Mouse (Mus musculus) macrophage (primary cell): ENCODE measurements around the gene Eya4. TPM values are rescaled to one million over a fixed set of nuclear protein-coding genes. Genes with fewer than 3 reads are reported as not detected.

Experiments
- H3K27ac ChIP-seq: fragments of 350-480 bp; formaldehyde crosslinking; 2 replicates; pipeline ENCODE4 v1.9.0; 2021
- H3K36me3 ChIP-seq: fragments of 350-480 bp; formaldehyde crosslinking; 2 replicates; pipeline ENCODE4 v1.9.0; 2021; ENCODE audit errors: inconsistent target
- H3K4me3 ChIP-seq: fragments of 350-480 bp; formaldehyde crosslinking; 2 replicates; pipeline ENCODE4 v1.9.0; 2021; ENCODE audit errors: inconsistent target
- H3K79me2 ChIP-seq: fragments of 350-480 bp; formaldehyde crosslinking; 2 replicates; pipeline ENCODE4 v1.9.0; 2021; ENCODE audit errors: inconsistent target
- WGBS: methylation state at CpG from one replicate; pipeline ENCODE4 v1.1.7; 2026; ENCODE audit warnings: inconsistent platforms; ENCODE audit not compliant: missing documents; 5-methylcytosine and 5-hydroxymethylcytosine counted together
- polyA plus RNA-seq: library from polyadenylated mRNA; stranded (reverse); fragments of 250-400 nt; gene quantifications from 3 replicates; pipeline ENCODE4 v1.2.4, GENCODE M21; 2018; ENCODE audit warnings: inconsistent platforms

Gene Eya4
- polyA plus RNA-seq, 1 experiment from 2014 or later: 4.1 TPM

DNA sequence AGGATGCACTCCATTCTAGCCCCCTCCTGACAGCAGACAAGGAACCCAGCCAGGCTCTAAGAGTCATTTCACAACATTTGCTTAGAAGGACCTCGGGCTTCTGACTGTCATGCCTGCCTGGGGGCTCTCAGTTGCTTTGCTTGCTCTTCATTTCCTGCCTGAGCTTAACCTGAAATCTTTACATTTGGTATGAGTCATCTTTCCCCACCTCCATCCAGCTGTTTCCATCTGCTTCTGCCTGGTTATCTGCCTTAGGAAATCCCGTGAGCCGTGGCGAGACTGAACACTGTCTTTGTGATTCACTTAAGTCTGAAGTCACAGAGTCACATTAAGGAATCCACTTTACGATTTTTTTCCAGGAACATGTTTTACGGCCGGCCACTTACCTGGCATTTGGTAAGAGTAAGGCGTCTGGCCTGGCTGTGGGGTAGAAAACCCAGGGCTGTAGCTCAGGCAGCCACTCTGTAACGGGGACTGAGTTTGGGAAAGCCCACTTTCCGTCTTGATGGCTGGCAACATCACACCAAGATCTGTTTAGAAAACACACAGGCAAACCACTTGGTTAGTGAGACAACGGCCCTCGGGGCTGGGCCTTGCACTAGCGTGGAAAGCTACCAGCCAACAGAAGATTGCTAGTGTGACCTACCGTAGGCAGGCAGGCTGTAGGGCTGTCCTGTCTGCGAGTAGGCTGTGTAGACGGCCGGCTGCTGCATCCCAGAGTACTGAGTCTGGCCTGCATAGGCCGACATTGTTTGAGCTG lies 193.5 kb downstream of the Eya4 start:
- no peaks in the 10 kb centered on the region for H3K79me2 ChIP-seq
- H3K4me3 ChIP-seq: no peak overlapping the region
- H3K36me3 ChIP-seq: no peaks in the 10 kb centered on the region
- 88% methylated on average over 18 of the region's 18 CpGs for WGBS
- H3K27ac ChIP-seq: no peak overlapping the region

DNA sequence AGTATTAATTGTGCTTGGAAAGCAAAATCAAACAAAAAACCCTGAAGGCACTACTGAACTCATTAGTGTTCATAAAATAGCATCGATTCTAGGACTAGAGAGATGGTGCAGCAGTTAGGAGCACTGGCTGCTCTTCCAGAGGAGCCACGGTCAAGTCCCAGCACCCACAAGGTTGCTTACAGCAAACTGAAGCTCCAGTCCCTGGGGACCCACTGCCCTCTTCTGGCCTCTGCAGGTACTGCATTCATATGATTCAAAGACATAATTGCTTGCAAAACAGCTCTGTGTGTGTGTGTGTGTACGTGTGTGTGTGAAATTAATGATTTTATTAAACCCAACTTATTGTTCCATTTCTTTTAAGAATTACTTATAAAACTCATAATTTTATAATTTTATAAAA lies 200.2 kb downstream of the Eya4 start:
- no peaks in the 10 kb centered on the region for H3K36me3 ChIP-seq
- no peak overlapping the region for H3K27ac ChIP-seq
- no peaks in the 10 kb centered on the region for H3K79me2 ChIP-seq
- WGBS: 91% methylated on average over 3 of the region's 3 CpGs
- no peak overlapping the region for H3K4me3 ChIP-seq

DNA sequence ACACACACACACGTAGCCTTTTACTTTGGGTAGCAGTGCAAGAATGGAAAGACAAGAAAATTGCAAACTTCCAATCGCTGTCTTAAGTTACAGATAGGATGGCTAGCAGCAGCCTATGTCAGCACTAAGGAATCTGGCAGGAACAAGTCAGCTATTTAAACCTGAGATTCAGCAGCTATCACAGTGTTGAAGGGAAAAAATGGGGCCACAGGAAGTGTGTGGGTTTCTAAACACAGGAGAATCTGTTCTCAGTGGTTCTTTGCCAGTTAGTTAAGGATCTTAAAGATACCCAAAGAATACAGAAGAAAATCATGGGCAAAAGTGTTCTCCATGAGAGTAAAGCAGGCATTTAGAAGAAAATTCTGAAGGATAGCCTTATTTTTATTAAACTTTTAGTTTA lies 206.0 kb downstream of the Eya4 start:
- 90% methylated on average over 2 of the region's 2 CpGs for WGBS
- Histone ChIP-seq H3K79me2 (no peaks in the 10 kb centered on the region), H3K27ac (no peak overlapping the region), H3K36me3 (no peaks in the 10 kb centered on the region), H3K4me3 (no peak overlapping the region)

DNA sequence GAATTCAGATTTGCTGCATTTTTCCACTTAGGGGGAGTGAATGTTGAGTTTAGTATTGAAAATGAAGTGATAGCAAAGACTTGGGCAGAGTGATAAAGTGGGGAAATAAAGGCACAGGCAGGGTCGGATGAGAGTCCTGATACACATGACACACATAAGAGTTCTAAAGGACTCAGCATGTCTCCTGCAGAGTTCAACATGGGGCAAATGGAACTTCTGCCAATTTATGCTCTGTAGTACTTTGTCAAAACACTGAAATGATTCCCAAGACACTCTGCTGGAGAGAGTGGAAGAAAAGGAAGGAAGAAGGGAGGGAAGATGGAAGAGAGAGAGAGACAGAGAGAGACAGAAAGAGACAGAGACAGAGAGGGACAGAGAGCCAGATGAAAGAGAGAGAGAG lies 222.6 kb downstream of the Eya4 start:
- no peak overlapping the region for H3K4me3 ChIP-seq
- H3K36me3 ChIP-seq: no peaks in the 10 kb centered on the region
- H3K27ac ChIP-seq: no peak overlapping the region
- 88% methylated on average over 1 of the region's 1 CpGs for WGBS
- H3K79me2 ChIP-seq: no peaks in the 10 kb centered on the region

DNA sequence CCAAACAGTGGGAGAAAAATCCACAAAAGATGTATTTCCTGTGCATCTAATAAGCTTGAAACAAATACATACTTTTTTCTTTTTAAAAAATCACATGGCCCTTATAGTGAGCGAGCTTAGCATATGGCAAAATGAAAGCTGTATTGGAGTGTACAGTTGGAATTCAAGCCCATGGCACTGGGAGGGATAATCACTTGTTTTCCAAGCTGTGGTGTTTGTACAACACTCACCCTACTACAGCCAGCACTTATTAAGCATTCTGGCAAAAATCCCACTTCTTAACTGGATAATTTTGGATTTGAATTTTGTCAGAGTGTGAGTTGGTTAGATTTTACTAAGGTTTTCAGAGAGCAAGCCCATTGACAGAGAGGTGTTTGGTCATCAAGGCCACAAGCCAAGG lies 223.4 kb downstream of the Eya4 start:
- Histone ChIP-seq H3K36me3 (no peaks in the 10 kb centered on the region), H3K4me3 (no peak overlapping the region), H3K79me2 (no peaks in the 10 kb centered on the region), H3K27ac (no peak overlapping the region)
- WGBS: 67% methylated on average over 1 of the region's 1 CpGs

DNA sequence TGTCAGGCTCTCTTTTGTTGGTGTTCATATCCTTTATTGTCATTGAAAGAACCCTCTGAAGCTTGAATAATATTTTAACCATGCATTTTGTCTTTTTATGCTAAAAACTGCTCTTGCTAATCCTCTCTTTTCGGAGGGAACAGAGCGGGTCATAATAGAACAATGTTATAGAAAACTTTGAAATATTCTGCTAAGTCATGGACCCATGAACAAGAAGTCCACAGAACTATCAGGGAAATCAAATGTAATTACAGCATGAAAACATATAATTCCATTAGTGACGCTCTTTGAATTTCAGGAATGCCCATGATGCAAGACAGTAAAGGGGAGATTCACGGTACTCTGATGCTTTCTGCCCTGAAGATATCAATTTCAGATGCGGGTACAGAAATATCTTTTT lies 224.1 kb downstream of the Eya4 start:
- Histone ChIP-seq H3K4me3 (no peak overlapping the region), H3K79me2 (no peaks in the 10 kb centered on the region), H3K27ac (no peak overlapping the region), H3K36me3 (no peaks in the 10 kb centered on the region)
- 95% methylated on average over 5 of the region's 5 CpGs for WGBS

DNA sequence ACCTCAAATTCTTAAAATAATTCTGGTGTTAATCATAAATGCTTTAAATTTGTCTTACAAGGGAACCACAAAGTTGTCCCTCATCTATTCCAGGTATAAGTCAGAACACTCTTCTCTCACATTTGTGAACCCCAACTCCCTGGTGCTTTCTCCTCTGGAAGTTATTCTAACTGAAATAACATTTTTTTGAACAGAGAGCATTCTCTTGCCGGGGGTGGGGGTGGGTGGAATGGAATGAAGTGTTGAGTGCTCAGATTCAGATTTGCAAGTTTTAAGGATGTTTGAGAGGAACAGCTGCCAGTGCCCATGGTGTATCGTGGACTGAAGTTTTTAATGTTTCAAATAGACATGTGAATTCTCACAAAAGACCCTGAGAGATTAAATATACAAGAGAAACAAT lies 230.1 kb downstream of the Eya4 start:
- no peaks in the 10 kb centered on the region for H3K36me3 ChIP-seq
- no peak overlapping the region for H3K27ac ChIP-seq
- H3K4me3 ChIP-seq: no peak overlapping the region
- H3K79me2 ChIP-seq: no peaks in the 10 kb centered on the region
- WGBS: 90% methylated on average over 2 of the region's 2 CpGs

DNA sequence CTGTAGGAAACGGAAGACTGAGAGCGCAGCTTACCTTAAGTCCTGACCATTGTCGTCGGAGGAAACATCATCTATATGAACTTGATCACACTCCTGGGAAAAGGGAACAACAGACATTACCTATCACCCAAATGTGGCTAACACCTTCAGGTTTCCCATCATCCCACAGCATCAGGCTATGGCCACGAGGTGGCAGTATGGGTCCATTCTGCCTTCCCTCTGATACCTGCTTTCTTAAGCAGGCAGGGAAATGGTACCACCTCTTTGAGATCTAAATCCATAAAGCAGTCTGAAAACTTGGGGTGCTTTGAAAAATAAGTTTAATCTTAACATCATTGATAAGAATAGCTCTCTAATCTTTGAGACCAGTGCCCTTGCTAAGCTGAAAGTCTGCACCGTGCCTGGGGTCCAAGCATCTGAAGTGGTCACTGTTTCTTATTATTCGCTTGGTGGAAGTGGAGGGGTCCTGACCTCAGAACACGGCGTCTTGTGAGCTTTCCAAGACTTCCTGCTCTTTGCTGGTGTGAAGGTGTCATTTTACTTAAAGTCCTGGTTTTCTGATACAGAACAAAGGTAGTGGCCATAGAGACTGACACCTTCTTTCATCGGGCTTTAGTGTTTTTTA lies 233.7 kb downstream of the Eya4 start:
- Histone ChIP-seq H3K79me2 (no peaks in the 10 kb centered on the region), H3K4me3 (no peak overlapping the region), H3K36me3 (no peaks in the 10 kb centered on the region), H3K27ac (no peak overlapping the region)
- 47% methylated on average over 10 of the region's 10 CpGs for WGBS

DNA sequence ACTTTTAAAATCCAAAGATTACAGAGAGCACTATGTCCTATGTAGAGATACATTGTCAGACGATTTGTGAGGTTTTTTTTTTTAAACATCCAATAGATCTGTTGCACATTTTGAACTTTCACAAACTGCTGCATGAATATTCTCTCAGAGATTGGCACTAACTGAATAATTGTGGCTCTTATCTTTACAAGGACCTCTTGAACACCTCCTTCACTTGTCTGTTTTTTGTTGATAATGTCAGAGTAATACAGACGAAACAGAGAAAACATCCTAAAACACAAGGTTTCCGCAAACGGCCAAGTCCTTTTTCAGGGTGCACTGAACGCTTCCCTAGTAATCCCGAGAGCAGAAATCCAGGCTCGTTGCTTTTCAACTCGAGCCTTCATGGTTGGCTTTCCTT lies 234.5 kb downstream of the Eya4 start:
- Histone ChIP-seq H3K27ac (no peak overlapping the region), H3K36me3 (no peaks in the 10 kb centered on the region), H3K4me3 (no peak overlapping the region), H3K79me2 (no peaks in the 10 kb centered on the region)
- WGBS: 85% methylated on average over 8 of the region's 8 CpGs

DNA sequence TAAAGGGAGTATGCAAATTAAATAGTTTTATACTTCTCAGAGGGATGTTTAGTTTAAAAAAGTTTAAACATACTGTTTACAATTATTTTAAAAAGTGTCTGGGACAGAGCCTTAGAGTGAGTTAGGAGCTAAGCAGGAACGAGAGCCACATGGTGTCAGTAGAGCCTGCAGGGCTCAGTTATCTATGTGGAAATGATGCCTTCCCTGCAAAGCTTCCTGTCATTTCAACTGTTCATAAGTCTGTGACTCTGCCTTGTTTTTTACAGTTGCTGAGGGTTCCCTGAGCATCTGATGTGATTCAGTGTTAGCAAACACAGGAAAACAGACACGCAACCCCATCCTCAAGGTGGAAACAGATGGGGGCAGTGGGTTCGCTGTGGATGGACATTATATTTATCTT lies 235.3 kb downstream of the Eya4 start:
- Histone ChIP-seq H3K36me3 (no peaks in the 10 kb centered on the region), H3K4me3 (no peak overlapping the region), H3K27ac (no peak overlapping the region), H3K79me2 (no peaks in the 10 kb centered on the region)
- 60% methylated on average over 2 of the region's 3 CpGs for WGBS

DNA sequence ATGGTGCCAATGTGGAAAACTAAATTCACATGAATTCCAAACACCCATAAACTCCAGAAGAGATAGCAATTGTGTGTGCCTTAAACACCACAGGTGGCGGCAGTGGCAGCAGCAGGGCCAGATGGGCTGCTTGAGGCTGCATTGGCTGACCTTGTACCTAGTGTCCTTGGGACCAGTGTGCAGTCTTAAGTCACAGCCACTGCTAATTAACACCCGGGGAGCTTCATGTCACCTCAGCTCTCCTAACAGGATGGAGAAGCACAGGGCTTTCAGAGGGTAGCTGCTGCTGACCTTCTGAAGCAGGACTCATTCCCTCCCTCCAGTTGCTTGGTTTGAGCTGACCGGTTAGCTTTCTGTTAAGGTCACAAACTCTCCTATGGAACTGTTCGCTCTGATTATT lies 242.5 kb downstream of the Eya4 start:
- Histone ChIP-seq H3K79me2 (no peaks in the 10 kb centered on the region), H3K4me3 (no peak overlapping the region), H3K36me3 (no peaks in the 10 kb centered on the region), H3K27ac (no peak overlapping the region)
- 79% methylated on average over 4 of the region's 4 CpGs for WGBS

DNA sequence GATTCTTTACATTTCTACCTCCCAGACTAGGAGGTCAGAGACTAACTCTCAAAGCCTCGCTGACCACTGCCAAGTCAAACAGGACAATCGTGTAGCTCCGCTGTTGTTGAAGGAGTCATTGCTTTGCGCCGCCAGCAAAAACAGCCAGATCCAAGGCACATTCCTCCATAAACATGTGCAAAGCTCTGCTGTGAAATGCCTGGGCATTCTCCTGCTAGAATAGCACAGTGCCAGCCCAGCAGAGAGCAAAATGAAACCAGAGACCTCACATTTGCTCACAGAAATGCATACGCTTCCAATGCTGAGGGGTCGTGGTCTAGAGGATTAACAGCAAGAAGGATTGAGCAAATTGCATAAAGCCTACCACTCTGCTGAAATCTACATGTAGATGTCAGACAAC lies 258.1 kb downstream of the Eya4 start:
- no peaks in the 10 kb centered on the region for H3K79me2 ChIP-seq
- H3K4me3 ChIP-seq: no peak overlapping the region
- H3K27ac ChIP-seq: no peak overlapping the region
- H3K36me3 ChIP-seq: no peaks in the 10 kb centered on the region
- 92% methylated on average over 7 of the region's 7 CpGs for WGBS

DNA sequence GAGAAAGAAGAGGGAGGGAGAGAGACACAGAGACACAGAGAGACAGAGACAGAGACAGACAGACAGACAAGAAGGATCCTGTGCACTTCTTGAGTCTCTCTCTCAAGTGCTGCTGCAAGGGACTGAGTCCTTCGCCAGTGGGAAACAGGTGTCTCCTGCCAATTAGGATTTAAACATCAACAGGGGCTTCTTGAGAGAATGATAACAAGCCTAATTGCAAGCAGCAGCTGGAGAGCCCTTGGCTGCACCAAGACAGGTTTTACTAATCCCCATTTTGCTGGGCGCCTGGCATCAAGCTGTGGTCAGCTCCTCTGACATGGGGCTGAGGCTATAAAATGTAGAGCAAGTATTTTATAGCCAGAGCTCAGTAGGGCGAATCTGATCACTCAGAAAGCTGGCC lies 259.0 kb downstream of the Eya4 start:
- Histone ChIP-seq H3K79me2 (no peaks in the 10 kb centered on the region), H3K4me3 (no peak overlapping the region), H3K36me3 (no peaks in the 10 kb centered on the region), H3K27ac (no peak overlapping the region)
- 81% methylated on average over 3 of the region's 3 CpGs for WGBS

DNA sequence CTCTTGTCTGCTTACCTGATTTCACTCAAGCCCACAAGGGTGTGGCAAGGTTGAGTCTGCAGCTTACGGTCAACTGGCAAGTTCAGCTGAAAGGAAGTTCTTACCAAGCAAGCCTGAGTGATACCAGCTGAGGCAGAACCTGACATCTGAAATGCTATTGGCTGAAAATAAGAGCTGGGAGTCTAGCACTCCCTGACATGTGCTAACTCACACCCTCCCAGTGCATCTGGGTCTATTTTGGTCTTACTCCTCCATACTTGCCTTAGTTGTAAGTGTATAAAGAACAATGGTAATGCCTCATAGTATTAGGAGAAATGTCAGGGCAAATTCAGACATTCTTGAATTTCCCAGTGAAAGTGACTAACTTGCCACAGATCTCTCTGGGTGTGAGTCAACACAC lies 260.3 kb downstream of the Eya4 start:
- no peak overlapping the region for H3K4me3 ChIP-seq
- H3K79me2 ChIP-seq: no peaks in the 10 kb centered on the region
- 100% methylated on average over 1 of the region's 1 CpGs for WGBS
- no peak overlapping the region for H3K27ac ChIP-seq
- H3K36me3 ChIP-seq: no peaks in the 10 kb centered on the region

DNA sequence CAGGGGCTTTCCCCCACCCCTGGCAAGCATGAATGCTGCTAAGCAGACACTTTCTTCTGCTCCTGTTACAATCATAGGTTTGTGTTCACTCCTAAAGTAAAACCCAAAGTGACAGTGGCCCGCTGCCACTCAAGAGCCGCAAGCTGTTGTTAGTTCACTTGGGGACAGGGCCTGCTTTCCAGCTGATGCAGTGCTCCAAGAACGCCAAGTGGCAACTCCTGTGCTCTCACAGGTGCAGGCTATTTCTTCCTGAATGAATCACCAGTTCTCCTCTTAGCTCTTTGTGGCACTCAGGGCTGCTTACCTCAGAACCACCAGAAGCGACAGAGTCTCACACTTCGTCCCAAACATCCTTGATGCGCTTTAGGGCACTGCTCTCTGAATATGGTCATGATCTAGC lies 261.3 kb downstream of the Eya4 start:
- WGBS: 91% methylated on average over 6 of the region's 6 CpGs
- H3K36me3 ChIP-seq: no peaks in the 10 kb centered on the region
- no peak overlapping the region for H3K4me3 ChIP-seq
- H3K27ac ChIP-seq: no peak overlapping the region
- no peaks in the 10 kb centered on the region for H3K79me2 ChIP-seq

DNA sequence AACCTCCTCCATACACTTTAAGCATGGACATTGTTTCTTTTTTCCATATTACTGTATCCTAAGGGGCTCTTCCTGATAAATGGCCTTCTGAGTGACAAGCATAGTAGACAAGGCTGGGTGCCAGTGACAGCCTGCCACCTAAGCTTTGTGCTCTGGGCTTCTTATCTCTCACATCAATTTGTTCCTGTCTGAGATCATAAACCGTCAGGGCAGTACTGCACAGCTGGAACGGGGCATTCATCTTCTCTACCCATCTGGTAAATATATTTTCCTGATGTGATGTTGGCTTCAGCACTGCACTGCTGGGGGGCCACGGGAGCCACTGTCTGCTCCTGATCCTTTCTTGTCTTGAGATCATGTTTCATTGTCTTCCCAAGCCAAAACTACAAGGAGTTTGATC lies 261.8 kb downstream of the Eya4 start:
- H3K36me3 ChIP-seq: no peaks in the 10 kb centered on the region
- WGBS: 29% methylated on average over 3 of the region's 3 CpGs
- no peaks in the 10 kb centered on the region for H3K79me2 ChIP-seq
- H3K4me3 ChIP-seq: no peak overlapping the region
- H3K27ac ChIP-seq: no peak overlapping the region
